Mouse (Mus musculus): ENCODE measurements at regions not wholly inside any gene's neighbourhood (a gene's known extent, or its start where the extent isn't known, plus 50 kb on each side); places are given as distances from the start of the nearest gene placed in this dataset.

GRCm38 (mm10) chr8:113183186-113183585, 452.2 kb upstream of the Mon1b start:
- no peak for DNase-seq (ENCODE audit: low spot score)

- DNase-seq (ENCODE audit: low spot score): no peak
Observed at GRCm38 (mm10) chr8:113190537-113190936, 444.9 kb upstream of the Mon1b start.

GRCm38 (mm10) chr8:113191537-113191936, 443.9 kb upstream of the Mon1b start:
- no peak for DNase-seq (ENCODE audit: low spot score)
